Mouse (Mus musculus) kidney, adult 2 months (tissue): ENCODE measurements at regions not wholly inside any gene's neighbourhood (a gene's known extent, or its start where the extent isn't known, plus 50 kb on each side); places are given as distances from the start of the nearest gene placed in this dataset.

Experiments
- CTCF ChIP-seq: fragments of 200-500 bp; conservative IDR thresholded peaks from 2 replicates; pipeline ENCODE4 v1.5.1; 2011; ENCODE audit warnings: low read depth, mild to moderate bottlenecking, control low read depth, low read length, moderate library complexity, mixed read lengths; ENCODE audit not compliant: insufficient read depth, insufficient read length
- POLR2A ChIP-seq: fragments of 200-500 bp; IDR thresholded peaks from one replicate; pipeline ENCODE4 v1.6.1; 2011; ENCODE audit warnings: low read depth, low read length, control low read depth

GRCm38 (mm10) chr1:128819611-128820010 is 227.5 kb upstream of the Cxcr4 start:
- TF ChIP-seq CTCF = no peak
- TF ChIP-seq POLR2A = no peak
